Mouse (Mus musculus): Measurements from ENCODE around the gene Galnt17.
A peak's percentile ranks its signal among the peaks of the same experiment; 100 is the strongest.

DNA sequence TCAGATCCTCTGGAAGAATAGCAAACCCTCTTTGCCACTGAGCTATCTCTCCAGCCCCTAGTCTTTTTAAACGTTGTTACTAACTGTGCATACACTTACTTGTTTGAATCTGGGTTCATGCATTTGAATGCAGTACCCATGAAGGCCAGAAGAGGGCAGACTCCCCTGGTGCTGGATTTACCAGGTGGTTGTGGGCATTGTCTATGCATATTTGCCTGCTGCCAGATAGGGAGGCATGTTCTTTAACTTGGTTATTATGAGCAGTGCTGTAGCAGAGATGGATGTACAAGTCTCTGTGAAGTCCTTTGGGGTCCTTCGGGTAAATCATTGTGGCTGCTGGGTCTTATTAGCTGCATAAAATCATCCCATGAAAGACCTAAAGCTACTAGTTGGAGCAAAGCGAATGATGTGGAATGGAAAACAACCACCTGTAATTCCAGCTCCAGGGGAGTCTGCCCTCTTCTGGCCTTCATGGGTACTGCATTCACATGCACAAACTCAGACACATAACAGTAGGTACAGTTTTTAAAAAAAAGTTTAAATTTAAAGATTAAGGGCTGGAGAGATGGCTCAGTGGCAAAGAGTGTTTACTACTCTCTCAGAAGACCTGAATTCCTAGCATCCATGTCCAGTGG, 300.3 kb downstream of the Galnt17 start:
- peak; percentile 53 for TF ChIP-seq CTCF (IDR thresholded peaks at IDR 0.05; ENCODE audit: low read depth)
- no peak for TF ChIP-seq EP300 (IDR thresholded peaks at IDR 0.05; ENCODE audit: low read depth)

All from liver, postnatal 0 days (tissue).